Mouse (Mus musculus): ENCODE results near the gene Angel2.
A peak's percentile ranks its signal among the peaks of the same experiment; 100 is the strongest.
"Not testable (repeated sequence)": the region's sequence is repeated elsewhere in the genome, so short reads cannot be mapped to it uniquely, and the experiment has no call there.

Gene Angel2

DNA sequence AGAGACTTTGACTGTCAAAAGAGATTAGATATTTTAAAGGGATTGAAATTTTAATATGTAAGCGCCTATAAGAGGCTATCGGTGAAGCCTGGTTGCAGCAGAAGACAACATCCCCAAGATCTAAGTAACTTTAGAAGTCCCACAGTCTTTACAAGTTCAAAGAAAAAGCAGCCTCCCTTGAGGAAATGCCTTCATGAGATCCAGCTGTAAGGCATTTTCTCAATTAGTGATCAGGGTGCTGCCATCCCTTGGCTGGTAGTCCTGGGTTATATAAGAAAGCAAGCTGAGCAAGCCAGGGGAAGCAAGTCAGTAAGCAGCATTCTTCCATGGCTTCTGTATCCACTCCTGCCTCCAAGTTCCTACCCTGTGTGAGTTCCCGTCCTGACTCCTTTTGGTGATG lies at the start of gene Angel2:
TSS of gene Angel2 (plus strand) at position 301 of the 400 bp plus-strand sequence.
- DNase-seq (ENCODE audit: inconsistent ontology term): not testable (repeated sequence)

- no peak for DNase-seq (ENCODE audit: inconsistent ontology term)
Observed at GRCm38 (mm10) chr1:190875751-190876150, 49.2 kb upstream of the Angel2 start.

DNA sequence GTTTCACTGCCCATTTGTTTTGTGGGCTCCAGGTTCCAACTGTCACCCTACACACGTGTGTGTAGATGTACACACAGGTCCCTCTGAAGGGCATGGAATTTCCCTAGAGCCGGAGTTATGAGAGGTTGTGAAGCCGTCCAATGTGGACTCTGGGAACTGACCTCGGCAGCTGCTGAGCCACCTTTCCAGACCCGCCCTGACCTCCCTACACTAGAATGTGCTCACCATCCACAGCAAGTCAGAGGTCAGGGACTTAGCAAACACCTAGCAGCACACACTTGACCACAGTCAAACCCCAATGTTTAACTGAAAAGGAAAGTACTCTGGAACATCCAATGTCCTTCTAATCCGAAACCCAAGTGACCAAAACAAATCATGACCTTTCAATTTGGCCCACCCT lies 44.3 kb upstream of the Angel2 start:
- no peak for DNase-seq (ENCODE audit: inconsistent ontology term)

DNA sequence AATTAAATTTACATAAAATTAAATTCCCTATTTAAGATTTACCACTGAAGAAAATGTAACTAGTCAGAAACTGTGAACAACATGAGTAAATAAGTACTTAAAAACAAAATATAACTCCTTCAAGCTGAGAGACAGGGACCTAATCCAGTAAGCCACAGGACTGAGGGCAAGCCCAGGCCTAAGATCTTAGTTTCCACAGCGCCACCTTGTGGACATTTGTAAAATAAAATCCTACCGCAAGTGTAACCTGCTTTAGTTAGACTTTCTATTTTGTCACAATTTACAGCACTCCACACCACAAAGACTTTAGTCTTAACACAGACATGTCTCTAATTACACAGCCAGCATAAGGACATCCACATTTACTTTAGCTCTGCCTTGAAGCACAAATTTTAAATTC lies 43.5 kb upstream of the Angel2 start:
- DNase-seq (ENCODE audit: inconsistent ontology term): peak; percentile 39

- DNase-seq (ENCODE audit: inconsistent ontology term): no peak
Observed at GRCm38 (mm10) chr1:190886014-190886413, 38.9 kb upstream of the Angel2 start.

GRCm38 (mm10) chr1:190888031-190888430 lies 36.9 kb upstream of the Angel2 start:
- DNase-seq (ENCODE audit: inconsistent ontology term): peak; percentile 14

- DNase-seq (ENCODE audit: inconsistent ontology term): no peak
Observed at GRCm38 (mm10) chr1:190888646-190889045, 36.3 kb upstream of the Angel2 start.

DNA sequence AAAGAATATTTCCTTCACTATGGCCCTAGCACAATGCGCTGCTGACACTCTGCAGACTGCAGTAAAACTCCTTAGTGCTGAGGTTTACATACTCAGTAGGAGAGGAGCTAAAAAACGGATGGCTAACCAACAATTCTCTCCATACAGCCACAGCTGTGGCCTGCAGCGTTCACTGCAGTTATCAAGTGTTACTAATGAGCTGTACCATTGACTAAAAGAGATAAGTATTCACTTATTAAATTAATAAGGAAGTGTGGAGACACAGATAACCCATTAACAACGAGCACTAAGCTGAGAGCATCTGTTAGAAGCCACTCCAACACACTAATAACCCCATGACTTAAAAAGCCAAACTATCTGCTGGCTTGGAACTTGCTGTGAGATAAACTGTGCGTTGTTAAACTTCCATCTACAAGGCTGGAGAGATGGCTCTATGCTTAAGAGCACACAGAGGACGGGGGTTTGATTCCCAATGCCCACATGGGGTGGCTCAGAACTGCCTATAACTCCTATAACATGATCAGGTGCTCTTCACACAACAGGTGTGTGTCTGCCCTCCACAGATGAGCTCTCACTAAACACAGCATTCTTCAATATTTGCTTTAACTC lies 31.2 kb upstream of the Angel2 start:
- DNase-seq (ENCODE audit: inconsistent ontology term): no peak

- no peak for DNase-seq (ENCODE audit: inconsistent ontology term)
Observed at GRCm38 (mm10) chr1:190898186-190898585, 26.7 kb upstream of the Angel2 start.

GRCm38 (mm10) chr1:190898899-190899575 lies 25.9 kb upstream of the Angel2 start:
- no peak for DNase-seq (ENCODE audit: inconsistent ontology term)

DNA sequence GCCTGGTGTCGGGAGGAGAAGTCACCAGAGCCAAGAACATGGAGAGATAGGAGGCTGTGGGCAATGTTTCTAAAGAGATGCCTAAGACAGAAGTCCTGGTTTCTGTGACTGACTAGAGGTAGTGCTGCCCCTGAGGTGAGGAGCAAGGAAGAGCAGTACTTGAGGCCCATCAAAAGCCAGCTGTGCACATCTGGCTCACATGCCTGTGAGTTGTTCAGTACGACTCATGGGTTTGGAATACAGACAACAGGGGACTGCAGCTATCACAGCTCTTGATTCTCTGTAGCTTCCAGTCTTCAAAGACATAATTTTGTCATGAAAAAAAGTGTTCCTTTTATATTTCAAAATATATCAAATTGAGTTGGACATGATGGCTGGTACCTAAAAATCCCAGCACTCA lies 23.8 kb upstream of the Angel2 start:
- DNase-seq (ENCODE audit: inconsistent ontology term): peak; percentile 16

DNA sequence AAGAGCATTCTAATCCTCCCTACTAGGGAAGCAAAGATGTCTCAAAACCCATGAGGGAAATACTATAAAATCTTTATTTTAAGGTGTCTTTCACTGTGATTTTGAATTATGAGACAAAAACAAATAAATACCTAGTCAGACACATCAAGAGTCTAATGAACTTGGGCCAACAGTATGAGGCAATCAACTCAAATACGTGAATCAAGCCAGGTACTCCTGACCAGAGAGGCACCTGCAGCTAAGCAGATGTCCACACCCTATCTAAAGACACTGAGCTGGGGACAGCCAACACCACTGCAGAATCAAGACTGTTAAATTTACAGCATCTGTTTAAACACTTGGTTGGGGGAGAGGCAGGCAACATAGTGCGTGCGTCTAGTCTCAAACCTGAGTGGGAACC lies 20.8 kb upstream of the Angel2 start:
- no peak for DNase-seq (ENCODE audit: inconsistent ontology term)

GRCm38 (mm10) chr1:190904714-190905113 lies 20.2 kb upstream of the Angel2 start:
- DNase-seq (ENCODE audit: inconsistent ontology term): no peak

DNA sequence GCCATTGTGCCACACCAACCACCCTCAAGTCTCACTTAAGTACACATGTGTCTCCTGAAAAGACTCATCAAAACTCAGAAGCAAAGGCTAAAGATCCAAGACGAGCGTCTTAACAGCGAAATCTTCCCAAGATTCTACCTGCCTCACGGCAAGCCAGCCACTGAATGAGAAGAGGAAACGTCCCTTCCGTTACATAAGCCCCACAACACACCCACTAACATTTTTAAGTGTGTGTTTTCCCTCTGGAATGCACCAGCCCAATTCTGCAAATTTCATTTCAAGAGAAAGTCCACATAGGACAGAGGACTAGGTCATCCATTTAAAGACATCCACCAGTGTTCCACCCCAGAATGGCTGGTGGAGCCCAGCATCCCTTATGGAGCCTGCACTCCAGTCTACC lies 14.1 kb upstream of the Angel2 start:
- DNase-seq (ENCODE audit: inconsistent ontology term): no peak

- peak; percentile 81 for DNase-seq (ENCODE audit: inconsistent ontology term)
Observed at GRCm38 (mm10) chr1:190911415-190912123, 13.3 kb upstream of the Angel2 start, which contains the start of gene Rps6kc1. TSS of gene Rps6kc1 (minus strand) at chr1:190911770.

DNA sequence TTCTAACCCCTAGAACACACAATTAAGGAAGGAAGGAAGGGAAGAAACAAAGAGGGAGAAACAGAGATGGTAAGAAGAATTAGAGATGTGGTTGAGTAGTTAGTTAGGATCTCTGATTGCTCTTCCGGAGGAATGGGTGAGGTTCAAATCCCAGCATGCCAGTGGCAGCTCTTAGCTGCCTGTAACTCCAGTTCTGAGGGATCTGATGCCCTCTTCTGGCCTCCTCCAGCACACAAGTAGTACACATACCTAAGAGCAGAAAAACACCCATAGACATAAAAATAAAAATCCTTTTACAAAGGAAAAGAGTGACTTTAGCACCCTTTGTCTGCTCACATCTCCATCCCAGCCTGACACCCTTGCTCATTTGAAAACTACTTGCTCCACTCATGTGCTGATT lies 12.3 kb upstream of the Angel2 start:
- no peak for DNase-seq (ENCODE audit: inconsistent ontology term)

- no peak for DNase-seq (ENCODE audit: inconsistent ontology term)
Observed at GRCm38 (mm10) chr1:190918938-190919337, 6.0 kb upstream of the Angel2 start.

- no peak for DNase-seq (ENCODE audit: inconsistent ontology term)
Observed at GRCm38 (mm10) chr1:190919725-190920469, 5.0 kb upstream of the Angel2 start.

- no peak for DNase-seq (ENCODE audit: inconsistent ontology term)
Observed at GRCm38 (mm10) chr1:190927311-190927710, 2.4 kb downstream of the Angel2 start.

GRCm38 (mm10) chr1:190927751-190928369 lies 2.9 kb downstream of the Angel2 start:
- DNase-seq (ENCODE audit: inconsistent ontology term): peak; percentile 47

GRCm38 (mm10) chr1:190928370-190929009 lies 3.6 kb downstream of the Angel2 start:
- peak; percentile 96 for DNase-seq (ENCODE audit: inconsistent ontology term)

Measured in Muller cell, postnatal 12 days (primary cell).